Mouse (Mus musculus) forebrain, postnatal 0 days (tissue): Measurements from ENCODE around the gene Zbbx. TPM values are rescaled to one million over a fixed set of nuclear protein-coding genes. Genes with fewer than 3 reads are reported as not detected.

ENCODE experiments used
- ATAC-seq: fragments of 200-750 bp; cut with Nextera tagmentation; 2 replicates; pipeline ENCODE4 v1.8.0; 2017; ENCODE audit warnings: mild to moderate bottlenecking, moderate library complexity
- DNase-seq: peaks from one replicate; pipeline ENCODE4 v3.0.0-alpha.2; 2015
- H3K27ac ChIP-seq: fragments of 300-500 bp; sonication (generic); 2 replicates; pipeline ENCODE4 v1.5.1; 2014; ENCODE audit warnings: low read depth, mild to moderate bottlenecking, antibody characterized with exemption, low read length, moderate library complexity, mixed read lengths
- H3K27me3 ChIP-seq: fragments of 300-500 bp; sonication (generic); 2 replicates; pipeline ENCODE4 v1.6.1; 2014; ENCODE audit warnings: mild to moderate bottlenecking, low read length, mixed read lengths; ENCODE audit not compliant: insufficient read depth
- H3K36me3 ChIP-seq: fragments of 300-500 bp; sonication (generic); 2 replicates; pipeline ENCODE4 v1.6.1; 2014; ENCODE audit warnings: mild to moderate bottlenecking, moderate library complexity; ENCODE audit not compliant: insufficient read depth
- H3K4me1 ChIP-seq: fragments of 300-500 bp; sonication (generic); 2 replicates; pipeline ENCODE4 v1.6.1; 2014; ENCODE audit warnings: antibody characterized with exemption; ENCODE audit not compliant: insufficient read depth
- H3K4me2 ChIP-seq: fragments of 300-500 bp; sonication (generic); 2 replicates; pipeline ENCODE4 v1.6.1; 2014; ENCODE audit warnings: low read depth, mild to moderate bottlenecking, moderate library complexity
- H3K4me3 ChIP-seq: fragments of 300-500 bp; sonication (generic); 2 replicates; pipeline ENCODE4 v1.5.1; 2014; ENCODE audit warnings: low read depth, low read length, mixed read lengths
- H3K9ac ChIP-seq: fragments of 300-500 bp; sonication (generic); 2 replicates; pipeline ENCODE4 v1.6.1; 2014; ENCODE audit warnings: mild to moderate bottlenecking
- H3K9me3 ChIP-seq: fragments of 300-500 bp; sonication (generic); 2 replicates; pipeline ENCODE4 v1.6.1; 2016; ENCODE audit warnings: low read length
- CTCF ChIP-seq: sonication (generic); IDR thresholded peaks from 2 replicates; pipeline ENCODE4 v1.5.1; 2016; ENCODE audit warnings: antibody characterized with exemption, control low read depth, low read depth
- WGBS: fragments of 180-500 bp; shearing (Covaris S2); extraction: QIAGEN DNeasy Blood & Tissue Kit; methylation state at CpG from one replicate; pipeline ENCODE4 v1.1.7; 2014; 5-methylcytosine and 5-hydroxymethylcytosine counted together
- polyA plus RNA-seq: library from polyadenylated mRNA; unstranded; fragments of >200 nt; fragmentation: Nextera tagmentation; extraction: Ambion mirVana; gene quantifications from 2 replicates; pipeline ENCODE4 v1.2.1, GENCODE M21; 2015
- total RNA-seq: library from RNA; depleted of rRNA; stranded (reverse); fragments of >200 nt; gene quantifications from 2 replicates; pipeline ENCODE4 v1.2.3, GENCODE M21; 2014; rRNA removed

Zbbx gene
- total and polyA plus RNA-seq, 2 experiments from 2014 or later, result 1.6 to 4.0 TPM

- Histone ChIP-seq H3K9ac (no peak overlapping the region), H3K36me3 (no peaks in the 10 kb centered on the region), H3K4me2 (no peak overlapping the region), H3K27me3 (no peaks in the 10 kb centered on the region), H3K4me3 (no peak overlapping the region), H3K9me3 (no peaks in the 10 kb centered on the region), H3K27ac (no peak overlapping the region), H3K4me1 (no peaks in the 10 kb centered on the region)
- 80% methylated on average over 1 of the region's 1 CpGs for WGBS
- DNase-seq (no peak), ATAC-seq (peak; percentile 43; the same call in 1 of the 2 replicates)
- TF ChIP-seq CTCF, result no peak
Measured at GRCm38 (mm10) chr3:75009701-75010100, 155.1 kb downstream of the Zbbx start.

Other genes with a start within 250 kb of the Zbbx start
- not detected in 2 replicates for gene Serpini2, start 105.0 kb upstream of the Zbbx start, total RNA-seq
- not detected in 2 replicates for gene Serpini2, start 105.0 kb upstream of the Zbbx start, polyA plus RNA-seq